Mouse (Mus musculus): ENCODE results near the gene Gm9495. TPM values are rescaled to one million over a fixed set of nuclear protein-coding genes. Genes with fewer than 3 reads are reported as not detected.
"Not testable (repeated sequence)": the region's sequence is repeated elsewhere in the genome, so short reads cannot be mapped to it uniquely, and the experiment has no call there.

Gm9495 gene
- not detected in 3 replicates for total RNA-seq (2017)

DNA sequence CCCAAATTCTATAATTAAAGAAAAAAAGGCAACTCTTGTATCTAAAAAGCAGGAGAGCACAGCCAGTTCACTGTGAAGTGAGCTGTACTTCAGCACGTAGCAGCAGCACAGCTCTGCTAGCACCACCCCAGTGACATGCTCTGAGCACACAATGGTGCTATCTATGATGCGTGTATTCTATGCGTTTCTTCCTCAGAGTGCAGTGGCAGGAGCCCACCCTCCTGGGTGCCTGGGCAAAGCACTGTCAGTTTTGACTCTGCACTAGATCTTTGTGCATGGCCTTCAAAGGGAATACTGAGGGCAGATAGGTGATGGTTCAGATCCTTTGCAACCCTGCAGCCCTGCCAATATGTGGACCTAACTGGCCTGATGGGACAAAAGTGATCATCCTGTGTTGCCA lies at the start of gene Gm9495:
Gene Gm9495, minus strand, starts transcription at position 101 of the 400 bp plus-strand sequence.
- ATAC-seq (replicated peaks; ENCODE audit: insufficient number of reproducible peaks, low FRiP score, low TSS enrichment, poor library complexity, severe bottlenecking): not testable (repeated sequence)

DNA sequence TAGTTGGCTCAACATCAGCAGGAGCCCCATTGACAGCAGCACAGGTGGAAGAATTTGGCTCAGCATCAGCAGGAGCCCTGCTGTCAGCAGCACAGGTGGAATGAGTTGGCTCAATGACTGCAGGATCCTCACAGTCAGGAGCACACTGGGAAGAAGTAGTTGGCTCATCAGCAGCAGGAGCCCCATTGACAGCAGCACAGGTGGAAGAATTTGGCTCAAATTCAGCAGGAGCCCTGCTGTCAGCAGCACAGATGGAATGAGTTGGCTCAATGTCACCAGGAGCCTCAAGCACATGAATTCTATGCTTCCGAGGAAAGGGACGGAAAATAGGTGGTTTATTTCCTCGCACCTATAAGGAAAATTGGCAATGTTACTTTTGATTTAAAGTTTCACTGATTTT lies 21.6 kb upstream of the Gm9495 start:
- ATAC-seq (replicated peaks; ENCODE audit: insufficient number of reproducible peaks, low FRiP score, low TSS enrichment, poor library complexity, severe bottlenecking): not testable (repeated sequence)

DNA sequence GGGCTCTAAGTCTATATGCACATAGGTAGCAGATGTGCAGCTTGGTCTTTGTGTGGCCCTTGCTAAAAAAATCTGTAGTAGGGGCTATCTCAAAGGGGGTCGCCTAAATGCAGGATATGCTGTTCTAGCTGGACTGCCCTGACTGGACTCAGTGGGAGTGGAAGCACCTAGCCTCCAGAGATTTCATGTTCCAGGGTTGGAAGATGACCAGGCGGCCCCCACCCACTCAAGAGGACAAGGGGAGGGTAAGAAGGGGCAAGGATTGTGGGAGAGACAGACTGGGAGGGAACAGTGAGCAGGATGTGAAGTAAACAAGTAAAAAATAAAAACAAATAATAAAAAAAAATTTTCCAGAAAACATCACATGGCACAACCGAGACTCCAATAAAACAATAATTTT lies 33.3 kb downstream of the Gm9495 start:
- not testable (repeated sequence) for ATAC-seq (replicated peaks; ENCODE audit: insufficient number of reproducible peaks, low FRiP score, low TSS enrichment, poor library complexity, severe bottlenecking)

DNA sequence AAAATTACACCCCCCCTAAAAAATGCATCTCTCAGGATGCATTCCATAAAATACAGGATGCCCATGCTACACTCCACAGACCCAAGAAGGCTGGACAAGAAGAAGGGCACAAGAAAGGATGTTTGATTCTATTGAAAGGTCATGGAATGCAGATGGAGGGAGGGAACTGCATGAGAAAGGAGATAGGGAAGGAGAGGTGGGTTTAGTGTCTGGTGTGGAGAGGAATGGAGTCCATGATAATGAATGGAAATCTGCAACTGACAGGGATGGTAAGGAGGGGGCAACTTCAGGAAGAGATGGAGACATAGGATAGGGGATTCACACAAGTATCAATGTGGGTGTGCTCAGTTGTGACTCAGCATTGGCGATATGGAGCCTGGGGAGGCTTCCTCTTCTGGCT lies 39.0 kb downstream of the Gm9495 start:
- no peak for ATAC-seq (replicated peaks; ENCODE audit: insufficient number of reproducible peaks, low FRiP score, low TSS enrichment, poor library complexity, severe bottlenecking)

DNA sequence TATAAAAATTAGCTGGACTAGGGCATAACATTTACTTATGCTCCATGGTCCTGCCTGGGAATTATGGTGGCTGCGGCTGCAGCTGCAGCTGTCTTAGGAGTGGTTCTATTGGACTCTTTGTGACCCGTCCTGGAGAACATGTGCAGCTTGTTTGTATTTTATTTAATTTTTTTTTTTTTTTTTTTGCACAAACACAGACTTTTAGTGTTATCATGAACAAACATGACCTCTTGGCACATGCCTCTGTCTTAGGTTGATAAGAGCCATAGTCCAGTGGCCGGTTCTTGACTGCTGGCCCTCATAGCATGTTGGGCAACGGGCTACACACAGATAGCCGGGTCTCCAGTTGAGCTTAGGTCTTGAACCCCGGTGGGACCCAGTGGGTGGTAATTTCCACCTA lies 48.6 kb downstream of the Gm9495 start:
- ATAC-seq (replicated peaks; ENCODE audit: insufficient number of reproducible peaks, low FRiP score, low TSS enrichment, poor library complexity, severe bottlenecking): no peak

DNA sequence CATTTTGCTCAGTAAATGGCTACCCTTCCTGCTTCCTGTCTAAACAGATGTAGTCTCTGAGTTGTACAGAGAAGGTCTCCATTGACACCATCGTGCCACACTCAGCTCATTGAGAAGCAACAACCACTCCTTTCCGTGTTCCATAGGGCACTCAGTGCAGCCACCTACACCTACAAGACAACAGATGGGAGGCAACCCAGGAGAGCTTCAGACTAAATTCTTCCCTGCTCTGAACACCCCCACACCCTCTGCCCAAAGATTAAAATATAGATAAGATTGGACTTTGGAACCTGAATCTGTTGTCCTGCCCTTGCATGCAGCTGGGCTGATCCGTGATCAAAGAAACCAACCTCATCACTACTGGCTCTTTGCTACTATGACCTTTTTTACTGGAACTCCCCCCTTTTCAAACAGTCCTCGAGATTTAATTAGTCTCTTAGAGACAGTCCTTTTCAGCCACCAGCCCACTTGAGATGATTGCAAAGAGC lies 53.4 kb downstream of the Gm9495 start:
- no peak for ATAC-seq (replicated peaks; ENCODE audit: insufficient number of reproducible peaks, low FRiP score, low TSS enrichment, poor library complexity, severe bottlenecking)

DNA sequence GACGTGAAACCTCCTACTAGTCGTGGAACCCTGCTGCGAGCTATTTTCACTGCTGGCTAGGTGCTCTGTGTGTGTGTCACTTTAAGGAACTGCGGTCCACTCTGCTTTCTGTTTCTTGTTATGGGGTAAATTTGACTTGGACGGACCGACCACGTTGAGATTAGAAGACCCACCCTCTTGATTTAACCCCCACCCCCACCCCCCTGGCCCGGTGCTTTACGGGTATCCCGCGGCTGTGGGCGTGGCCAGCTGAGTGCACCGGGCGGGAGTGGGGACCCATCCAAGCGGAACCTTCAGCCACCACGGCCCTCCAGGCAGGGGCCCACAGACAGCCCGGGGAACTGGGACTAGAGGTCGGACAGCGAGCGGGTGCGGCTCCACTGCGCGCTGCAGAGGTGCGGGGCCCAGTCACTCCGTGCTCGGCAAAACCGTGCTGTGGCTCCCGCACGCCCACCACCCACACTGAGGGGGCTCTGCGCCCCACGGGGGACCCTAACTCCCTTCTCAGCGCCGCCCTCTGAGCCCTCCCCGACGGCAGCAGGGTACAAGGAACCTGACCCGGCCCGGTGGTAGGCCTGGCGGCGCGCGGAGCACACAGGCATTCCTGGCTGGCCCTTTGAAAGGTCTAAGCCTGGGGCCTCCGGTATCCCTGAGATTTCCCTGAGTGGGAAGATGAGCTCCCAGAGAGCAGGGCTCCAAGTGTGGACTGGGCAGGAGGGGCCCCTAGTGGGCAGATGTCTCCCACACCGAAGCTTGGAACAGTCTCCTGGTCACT lies 54.0 kb downstream of the Gm9495 start:
- ATAC-seq (replicated peaks; ENCODE audit: insufficient number of reproducible peaks, low FRiP score, low TSS enrichment, poor library complexity, severe bottlenecking): peak; percentile 66

DNA sequence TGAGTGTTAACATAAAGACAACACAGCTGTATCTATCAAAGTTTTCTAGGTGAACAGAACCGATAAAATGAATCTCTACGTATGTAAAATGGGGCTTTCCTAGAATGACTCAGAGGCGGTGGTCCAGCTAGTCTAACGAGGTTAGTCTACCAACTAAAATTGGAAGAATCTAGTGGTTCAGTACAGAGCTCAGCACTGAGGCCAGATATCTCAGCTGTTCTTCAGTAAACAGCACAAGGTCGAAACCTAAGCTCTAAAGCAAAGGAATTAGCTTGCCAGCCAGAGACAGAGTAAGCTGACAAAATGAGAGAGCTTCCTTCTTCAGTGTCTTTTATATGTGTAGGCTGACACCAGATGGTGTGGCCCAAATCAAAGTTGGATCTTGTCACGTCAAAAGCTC lies 57.2 kb downstream of the Gm9495 start:
- ATAC-seq (replicated peaks; ENCODE audit: insufficient number of reproducible peaks, low FRiP score, low TSS enrichment, poor library complexity, severe bottlenecking): no peak

DNA sequence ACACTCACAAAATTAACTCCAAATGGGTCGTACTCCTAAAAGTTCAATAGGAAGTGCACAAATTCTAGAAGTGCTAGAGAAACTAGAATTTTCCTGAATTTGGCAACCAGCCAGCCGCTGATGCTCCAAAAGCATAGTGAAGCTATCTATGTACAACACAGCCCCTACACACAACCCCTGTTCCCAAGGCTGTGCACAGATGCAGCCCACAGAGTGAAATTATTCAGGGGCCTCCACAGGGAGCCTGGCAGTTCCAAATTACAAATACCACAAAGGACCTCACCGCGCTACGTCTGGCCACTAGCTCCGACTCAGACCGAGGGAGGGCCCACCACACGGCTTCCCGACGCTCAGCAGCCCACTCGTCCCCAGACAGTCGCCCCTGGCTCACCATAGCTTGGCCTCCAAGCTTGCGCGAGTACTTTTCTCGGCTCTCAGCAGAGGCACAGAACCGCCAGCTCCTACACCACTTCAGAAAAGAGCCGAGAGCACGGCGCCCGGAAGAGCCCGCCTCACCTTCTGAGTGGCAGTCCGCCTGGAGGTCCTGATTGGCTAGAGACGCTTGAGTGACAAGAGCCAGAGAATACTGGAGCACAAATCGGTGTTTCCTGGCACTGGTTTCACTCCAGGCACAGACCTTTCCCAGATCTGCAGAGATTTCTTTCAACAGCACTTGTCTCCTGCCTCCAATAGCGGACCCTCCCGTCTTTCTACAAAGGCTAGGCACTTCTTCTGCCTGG lies 58.1 kb downstream of the Gm9495 start:
- ATAC-seq (replicated peaks; ENCODE audit: insufficient number of reproducible peaks, low FRiP score, low TSS enrichment, poor library complexity, severe bottlenecking): peak; percentile 96

DNA sequence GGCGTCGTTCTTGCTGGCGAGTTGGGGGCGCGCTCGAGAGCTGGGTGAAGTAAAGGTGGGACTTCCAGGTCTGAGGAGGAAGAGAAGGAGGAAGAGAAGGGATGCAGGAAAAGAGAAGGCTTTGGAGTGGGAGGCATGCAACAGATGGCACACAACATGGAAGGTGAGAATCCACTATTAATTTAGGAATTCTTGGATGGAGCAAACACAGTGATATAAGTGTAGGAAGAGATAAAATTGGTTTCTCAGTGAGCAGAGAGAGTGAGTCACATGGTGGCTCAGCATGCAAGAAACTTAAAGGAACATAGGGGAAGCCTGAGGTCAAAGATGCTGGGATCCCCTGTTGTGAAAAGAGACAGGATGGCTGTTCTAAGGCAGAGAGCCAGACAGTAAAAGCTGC lies 69.0 kb downstream of the Gm9495 start:
- ATAC-seq (replicated peaks; ENCODE audit: insufficient number of reproducible peaks, low FRiP score, low TSS enrichment, poor library complexity, severe bottlenecking): no peak

Other genes starting within 250 kb of the Gm9495 start
- 8.6 to 15.9 TPM (median 10.1 TPM) in 3 replicates for gene Zfp930, start 244.5 kb downstream of the Gm9495 start, total RNA-seq (2017)
- 16.5 to 32.0 TPM (median 19.1 TPM) in 3 replicates for gene D130040H23Rik, start 182.5 kb downstream of the Gm9495 start, total RNA-seq (2017)
- not detected in 3 replicates for gene Gm7697, start 69.4 kb upstream of the Gm9495 start, total RNA-seq (2017)
- gene Zfp868, start 172.0 kb upstream of the Gm9495 start, total RNA-seq (2017): 25.9 to 37.5 TPM (median 28.9 TPM) in 3 replicates
- 0.10 to 0.32 TPM in 2 of 3 replicates, not detected in the other for gene Zfp964, start 200.9 kb upstream of the Gm9495 start, total RNA-seq (2017)